Mouse (Mus musculus) lung, embryonic 14.5 days (tissue): ENCODE results near the gene Tbx15. TPM values are rescaled to one million over a fixed set of nuclear protein-coding genes. Genes with fewer than 3 reads are reported as not detected.

ENCODE experiments used
- ATAC-seq: fragments of 200-750 bp; cut with Nextera tagmentation; 2 replicates; pipeline ENCODE4 v1.8.0; 2017; ENCODE audit warnings: mild to moderate bottlenecking, moderate TSS enrichment, moderate library complexity; ENCODE audit not compliant: insufficient read depth
- DNase-seq: peaks from one replicate; pipeline ENCODE4 v3.0.0-alpha.2; 2015
- H3K27ac ChIP-seq: fragments of 300-500 bp; sonication (generic); 2 replicates; pipeline ENCODE4 v1.5.1; 2014; ENCODE audit warnings: low read depth, mild to moderate bottlenecking, moderate library complexity
- H3K27me3 ChIP-seq: fragments of 300-500 bp; sonication (generic); 2 replicates; pipeline ENCODE4 v1.6.1; 2014; ENCODE audit warnings: low read length, control low read depth; ENCODE audit not compliant: insufficient read depth
- H3K36me3 ChIP-seq: fragments of 300-500 bp; sonication (generic); 2 replicates; pipeline ENCODE4 v1.6.1; 2014; ENCODE audit warnings: control low read depth; ENCODE audit not compliant: insufficient read depth
- H3K4me1 ChIP-seq: fragments of 300-500 bp; sonication (generic); 2 replicates; pipeline ENCODE4 v1.6.1; 2014; ENCODE audit warnings: antibody characterized with exemption, control low read depth; ENCODE audit not compliant: insufficient read depth
- H3K4me2 ChIP-seq: fragments of 300-500 bp; sonication (generic); 2 replicates; pipeline ENCODE4 v1.6.1; 2014; ENCODE audit warnings: mild to moderate bottlenecking
- H3K4me3 ChIP-seq: fragments of 300-500 bp; sonication (generic); 2 replicates; pipeline ENCODE4 v1.5.1; 2014; ENCODE audit warnings: low read depth, low read length
- H3K9ac ChIP-seq: fragments of 300-500 bp; sonication (generic); 2 replicates; pipeline ENCODE4 v1.6.1; 2014
- H3K9me3 ChIP-seq: fragments of 300-500 bp; sonication (generic); 2 replicates; pipeline ENCODE4 v1.6.1; 2016; ENCODE audit warnings: low read depth, low read length, control low read depth
- CTCF ChIP-seq: IDR thresholded peaks from 2 replicates; pipeline ENCODE4 v1.5.1; 2016; ENCODE audit warnings: antibody characterized with exemption, low read depth
- WGBS: fragments of 180-500 bp; shearing (Covaris S2); extraction: QIAGEN DNeasy Blood & Tissue Kit; methylation state at CpG from one replicate; pipeline ENCODE4 v1.1.7; 2014; 5-methylcytosine and 5-hydroxymethylcytosine counted together
- polyA plus RNA-seq: library from polyadenylated mRNA; unstranded; fragments of >200 nt; fragmentation: Nextera tagmentation; extraction: Ambion mirVana; gene quantifications from 2 replicates; pipeline ENCODE4 v1.2.1, GENCODE M21; 2014

Tbx15 gene
- polyA plus RNA-seq, 1 experiment from 2014 or later, result 0.28 TPM

- Histone ChIP-seq H3K27me3 (peaks cover 69% of the 10 kb centered on the region), H3K27ac (no peak overlapping the region), H3K4me2 (peak overlapping the region; percentile 50), H3K9me3 (no peaks in the 10 kb centered on the region), H3K4me3 (peak overlapping the region; percentile 3; the same call in 1 of the 2 replicates), H3K9ac (no peak overlapping the region), H3K4me1 (no peaks in the 10 kb centered on the region), H3K36me3 (no peaks in the 10 kb centered on the region)
- DNase-seq (peak; percentile 6), ATAC-seq (peak; percentile 51; the same call in 1 of the 2 replicates)
- WGBS, result 4% methylated on average over 17 of the region's 17 CpGs
- TF ChIP-seq CTCF, result no peak
Observed at GRCm38 (mm10) chr3:99234319-99234869, 5.8 kb upstream of the Tbx15 start.

DNA sequence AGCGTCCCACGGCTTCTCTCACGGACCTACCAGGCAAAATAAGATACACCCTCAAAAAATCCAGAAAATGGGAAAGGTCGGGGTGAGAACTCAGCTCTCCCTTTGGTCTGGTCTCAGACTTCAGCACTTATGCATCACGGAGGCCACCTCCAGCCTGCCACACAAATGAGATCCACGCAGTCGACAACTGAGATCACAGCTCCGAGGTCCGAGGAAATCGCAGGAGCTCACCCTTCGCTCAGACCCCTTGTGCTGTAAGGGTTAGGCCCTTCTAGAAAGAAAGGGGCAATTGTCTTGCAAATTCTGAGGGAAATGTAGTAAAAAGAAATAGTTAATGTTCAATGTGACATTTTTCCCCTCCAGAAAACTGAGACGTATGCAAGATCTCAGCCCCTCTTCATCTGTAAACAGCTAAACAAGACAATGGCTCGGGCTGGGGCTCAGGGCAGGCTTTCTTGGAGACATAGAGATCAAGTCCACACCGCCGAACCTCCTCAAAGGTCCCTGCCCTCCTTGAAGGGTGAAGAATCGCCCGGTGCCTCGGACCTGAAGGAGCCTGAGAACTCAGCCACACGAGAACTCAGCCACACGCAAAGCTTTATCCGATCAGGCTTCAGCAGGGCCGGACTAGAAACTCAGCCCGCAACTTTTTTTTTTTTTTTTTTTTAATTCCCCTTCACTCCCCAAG, 4.9 kb upstream of the Tbx15 start:
- Histone ChIP-seq H3K36me3 (no peaks in the 10 kb centered on the region), H3K27ac (no peak overlapping the region), H3K4me2 (no peak overlapping the region), H3K27me3 (peaks cover 77% of the 10 kb centered on the region), H3K9ac (no peak overlapping the region), H3K9me3 (no peaks in the 10 kb centered on the region), H3K4me1 (no peaks in the 10 kb centered on the region), H3K4me3 (no peak overlapping the region)
- no peak for TF ChIP-seq CTCF
- DNase-seq (peak; percentile 10), ATAC-seq (no peak)
- 4% methylated on average over 22 of the region's 23 CpGs for WGBS

- Histone ChIP-seq H3K4me3 (no peak overlapping the region), H3K27me3 (peaks cover 85% of the 10 kb centered on the region), H3K36me3 (no peaks in the 10 kb centered on the region), H3K9me3 (no peaks in the 10 kb centered on the region), H3K9ac (no peak overlapping the region), H3K4me1 (no peaks in the 10 kb centered on the region), H3K27ac (no peak overlapping the region), H3K4me2 (no peak overlapping the region)
- ATAC-seq, result no peak
- peak; percentile 7 for DNase-seq
- WGBS, result 3% methylated on average over 18 of the region's 18 CpGs
- no peak for TF ChIP-seq CTCF
Observed at GRCm38 (mm10) chr3:99235804-99236755, 4.1 kb upstream of the Tbx15 start.

GRCm38 (mm10) chr3:99238691-99239090, 1.5 kb upstream of the Tbx15 start:
- Histone ChIP-seq H3K4me2 (no peak overlapping the region), H3K9ac (no peak overlapping the region), H3K4me1 (no peaks in the 10 kb centered on the region), H3K27me3 (peaks cover 97% of the 10 kb centered on the region), H3K4me3 (no peak overlapping the region), H3K36me3 (no peaks in the 10 kb centered on the region), H3K27ac (no peak overlapping the region), H3K9me3 (no peaks in the 10 kb centered on the region)
- TF ChIP-seq CTCF, result no peak
- WGBS, result 0% methylated on average over 1 of the region's 1 CpGs
- DNase-seq, result no peak
- ATAC-seq, result no peak

GRCm38 (mm10) chr3:99239301-99240045, 708 bp upstream of the Tbx15 start:
- H3K4me3 ChIP-seq, result no peak overlapping the region
- H3K9me3 ChIP-seq, result no peaks in the 10 kb centered on the region
- no peak overlapping the region for H3K4me2 ChIP-seq
- no peak for TF ChIP-seq CTCF
- no peaks in the 10 kb centered on the region for H3K36me3 ChIP-seq
- under 1% methylated on average over 20 of the region's 20 CpGs for WGBS
- ATAC-seq (no peak), DNase-seq (peak; percentile 1)
- no peak overlapping the region for H3K27ac ChIP-seq
- no peaks in the 10 kb centered on the region for H3K4me1 ChIP-seq
- H3K27me3 ChIP-seq, result peaks cover 96% of the 10 kb centered on the region
- H3K9ac ChIP-seq, result no peak overlapping the region

DNA sequence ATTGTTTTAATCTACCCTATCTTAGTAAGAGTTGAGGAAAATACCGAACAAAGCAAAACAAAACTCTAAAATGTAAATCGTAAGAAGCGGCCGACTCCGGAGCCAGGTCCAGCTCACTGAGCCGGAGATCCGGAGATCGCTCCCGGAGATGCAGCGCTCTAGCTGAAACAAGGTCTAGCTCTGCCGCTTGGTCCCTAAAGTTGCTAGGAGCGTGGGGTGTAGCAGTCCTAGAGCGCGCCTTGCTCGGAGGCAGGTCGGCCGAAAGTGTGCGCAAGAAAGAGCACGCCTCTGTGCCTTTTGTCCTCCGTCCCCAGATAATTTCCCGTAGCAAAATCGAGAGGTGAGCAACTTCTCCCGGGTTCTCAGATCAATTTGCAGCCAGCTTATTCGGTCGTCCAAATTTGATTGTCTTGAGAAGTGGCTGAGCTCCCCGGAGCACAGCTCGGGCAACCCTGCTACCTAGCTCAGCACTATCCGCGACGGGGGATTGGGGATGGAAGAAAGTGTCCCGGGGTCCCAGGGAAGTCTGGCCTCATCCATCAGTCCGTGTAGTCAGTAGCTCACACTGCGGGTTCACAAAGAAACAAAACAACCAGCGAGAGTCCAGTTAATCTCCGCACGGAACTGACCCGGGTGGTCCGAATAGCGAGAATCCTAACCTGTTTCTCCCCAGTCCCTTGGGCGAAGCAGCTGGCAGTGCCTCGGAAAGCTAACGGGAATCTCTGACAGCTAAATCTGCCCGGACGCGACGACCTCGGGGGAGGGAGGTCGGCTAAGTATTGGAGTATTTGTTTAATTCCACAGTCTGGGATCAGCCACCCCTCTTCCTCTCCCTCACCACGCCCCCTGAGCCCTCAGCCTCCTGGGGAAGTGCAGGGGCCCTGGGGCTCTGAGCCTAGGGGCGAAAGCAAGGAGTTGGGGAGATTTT, 894 bp downstream of the Tbx15 start:
- Histone ChIP-seq H3K9me3 (no peaks in the 10 kb centered on the region), H3K4me2 (peak overlapping the region; percentile 36; the same call in 1 of the 2 replicates), H3K27ac (no peak overlapping the region), H3K4me1 (no peaks in the 10 kb centered on the region), H3K4me3 (peak overlapping the region; percentile 10; the same call in 1 of the 2 replicates), H3K9ac (no peak overlapping the region), H3K27me3 (peaks cover 95% of the 10 kb centered on the region), H3K36me3 (no peaks in the 10 kb centered on the region)
- no peak for TF ChIP-seq CTCF
- ATAC-seq, result no peak
- DNase-seq, result peak; percentile 36
- WGBS, result under 1% methylated on average over 50 of the region's 50 CpGs
